Mouse (Mus musculus): Measurements from ENCODE around the gene H13. TPM values are rescaled to one million over a fixed set of nuclear protein-coding genes. Genes with fewer than 3 reads are reported as not detected.

The H13 gene
- polyA plus RNA-seq, 1 experiment from 2014 or later = 181 TPM

- Histone ChIP-seq H3K4me1 (replicated peaks) (peaks cover 47% of the 10 kb centered on the region), H3K36me3 (peaks cover 34% of the 10 kb centered on the region), H3K27me3 (no peaks in the 10 kb centered on the region), H3K9me3 (no peaks in the 10 kb centered on the region), H3K4me3 (replicated peaks) (peak overlapping the region; percentile 100), H3K27ac (peak overlapping the region; percentile 98), H3K4me2 (replicated peaks) (peak overlapping the region; percentile 93), H3K9ac (replicated peaks) (peak overlapping the region; percentile 100)
- ATAC-seq = peak; percentile 7; the same call in 1 of the 2 replicates
- WGBS = 60% methylated on average over 9 of the region's 9 CpGs
These were observed 1.9 kb downstream of the H13 start for GRCm38 (mm10) chr2:152670983-152671641.

GRCm38 (mm10) chr2:152671642-152671999 is 2.4 kb downstream of the H13 start:
- H3K27me3 ChIP-seq = no peaks in the 10 kb centered on the region
- WGBS = 36% methylated on average over 5 of the region's 5 CpGs
- H3K4me2 ChIP-seq (replicated peaks) = peak overlapping the region; percentile 93
- peaks cover 47% of the 10 kb centered on the region for H3K4me1 ChIP-seq (replicated peaks)
- peak overlapping the region; percentile 98 for H3K27ac ChIP-seq
- ATAC-seq = peak; percentile 38
- H3K4me3 ChIP-seq (replicated peaks) = peak overlapping the region; percentile 100
- H3K9me3 ChIP-seq = no peaks in the 10 kb centered on the region
- H3K36me3 ChIP-seq = peaks cover 39% of the 10 kb centered on the region
- H3K9ac ChIP-seq (replicated peaks) = peak overlapping the region; percentile 100

- 87% methylated on average over 12 of the region's 12 CpGs for WGBS
- Histone ChIP-seq H3K9me3 (no peaks in the 10 kb centered on the region), H3K27ac (peak overlapping the region; percentile 35; the same call in 1 of the 2 replicates), H3K27me3 (no peaks in the 10 kb centered on the region), H3K9ac (replicated peaks) (peak overlapping the region; percentile 100), H3K4me1 (replicated peaks) (peaks cover 47% of the 10 kb centered on the region), H3K4me2 (replicated peaks) (peak overlapping the region; percentile 93), H3K36me3 (peaks cover 44% of the 10 kb centered on the region), H3K4me3 (replicated peaks) (peak overlapping the region; percentile 100)
- no peak for ATAC-seq
These were observed 2.9 kb downstream of the H13 start for GRCm38 (mm10) chr2:152672166-152672565.

GRCm38 (mm10) chr2:152674148-152674547 is 4.9 kb downstream of the H13 start:
- Histone ChIP-seq H3K4me3 (replicated peaks) (no peak overlapping the region), H3K4me2 (replicated peaks) (no peak overlapping the region), H3K27ac (no peak overlapping the region), H3K36me3 (peaks cover 61% of the 10 kb centered on the region), H3K4me1 (replicated peaks) (peaks cover 55% of the 10 kb centered on the region), H3K9ac (replicated peaks) (no peak overlapping the region), H3K27me3 (no peaks in the 10 kb centered on the region), H3K9me3 (no peaks in the 10 kb centered on the region)
- WGBS = 92% methylated on average over 11 of the region's 11 CpGs
- ATAC-seq = no peak

- ATAC-seq = no peak
- H3K9me3 ChIP-seq = no peaks in the 10 kb centered on the region
- no peak overlapping the region for H3K9ac ChIP-seq (replicated peaks)
- H3K36me3 ChIP-seq = peaks cover 73% of the 10 kb centered on the region
- peaks cover 62% of the 10 kb centered on the region for H3K4me1 ChIP-seq (replicated peaks)
- no peaks in the 10 kb centered on the region for H3K27me3 ChIP-seq
- H3K4me2 ChIP-seq (replicated peaks) = no peak overlapping the region
- no peak overlapping the region for H3K4me3 ChIP-seq (replicated peaks)
- H3K27ac ChIP-seq = no peak overlapping the region
- 87% methylated on average over 13 of the region's 13 CpGs for WGBS
These were observed 6.1 kb downstream of the H13 start for GRCm38 (mm10) chr2:152675252-152675791.

GRCm38 (mm10) chr2:152678302-152678701 is 9.0 kb downstream of the H13 start:
- no peaks in the 10 kb centered on the region for H3K27me3 ChIP-seq
- peak; percentile 38; the same call in 1 of the 2 replicates for ATAC-seq
- no peak overlapping the region for H3K9ac ChIP-seq (replicated peaks)
- H3K4me1 ChIP-seq (replicated peaks) = peaks cover 33% of the 10 kb centered on the region
- 65% methylated on average over 3 of the region's 3 CpGs for WGBS
- no peak overlapping the region for H3K27ac ChIP-seq
- no peak overlapping the region for H3K4me2 ChIP-seq (replicated peaks)
- H3K36me3 ChIP-seq = peaks cover 89% of the 10 kb centered on the region
- H3K4me3 ChIP-seq (replicated peaks) = no peak overlapping the region
- H3K9me3 ChIP-seq = no peaks in the 10 kb centered on the region

- no peak overlapping the region for H3K27ac ChIP-seq
- no peak overlapping the region for H3K4me3 ChIP-seq (replicated peaks)
- no peak for ATAC-seq
- no peaks in the 10 kb centered on the region for H3K9me3 ChIP-seq
- H3K4me2 ChIP-seq (replicated peaks) = no peak overlapping the region
- H3K9ac ChIP-seq (replicated peaks) = no peak overlapping the region
- H3K27me3 ChIP-seq = no peaks in the 10 kb centered on the region
- 97% methylated on average over 5 of the region's 5 CpGs for WGBS
- H3K4me1 ChIP-seq (replicated peaks) = peaks cover 29% of the 10 kb centered on the region
- H3K36me3 ChIP-seq = peaks cover 94% of the 10 kb centered on the region
These were observed 9.7 kb downstream of the H13 start for GRCm38 (mm10) chr2:152678925-152679324.

GRCm38 (mm10) chr2:152679701-152680355 is 10.6 kb downstream of the H13 start:
- no peak overlapping the region for H3K4me3 ChIP-seq (replicated peaks)
- H3K9ac ChIP-seq (replicated peaks) = 0 out of 2 replicates have a peak overlapping the region, but pooled peaks have one; percentile 16
- no peaks in the 10 kb centered on the region for H3K9me3 ChIP-seq
- WGBS = 82% methylated on average over 8 of the region's 8 CpGs
- no peak overlapping the region for H3K27ac ChIP-seq
- no peaks in the 10 kb centered on the region for H3K27me3 ChIP-seq
- H3K4me2 ChIP-seq (replicated peaks) = no peak overlapping the region
- peaks cover 97% of the 10 kb centered on the region for H3K36me3 ChIP-seq
- ATAC-seq = peak; percentile 34; the same call in 1 of the 2 replicates
- H3K4me1 ChIP-seq (replicated peaks) = peaks cover 23% of the 10 kb centered on the region

GRCm38 (mm10) chr2:152683086-152683485 is 13.8 kb downstream of the H13 start:
- Histone ChIP-seq H3K4me3 (replicated peaks) (no peak overlapping the region), H3K4me1 (replicated peaks) (peaks cover 26% of the 10 kb centered on the region), H3K4me2 (replicated peaks) (no peak overlapping the region), H3K27me3 (no peaks in the 10 kb centered on the region), H3K9ac (replicated peaks) (no peak overlapping the region), H3K36me3 (peaks cover 98% of the 10 kb centered on the region), H3K9me3 (no peaks in the 10 kb centered on the region), H3K27ac (no peak overlapping the region)
- no peak for ATAC-seq
- 95% methylated on average over 5 of the region's 5 CpGs for WGBS

GRCm38 (mm10) chr2:152686399-152686798 is 17.1 kb downstream of the H13 start:
- Histone ChIP-seq H3K36me3 (peaks cover 99% of the 10 kb centered on the region), H3K9me3 (no peaks in the 10 kb centered on the region), H3K9ac (replicated peaks) (0 out of 2 replicates have a peak overlapping the region, but pooled peaks have one; percentile 4), H3K27ac (peak overlapping the region; percentile 41), H3K4me2 (replicated peaks) (peak overlapping the region; percentile 22), H3K27me3 (no peaks in the 10 kb centered on the region), H3K4me3 (replicated peaks) (0 out of 2 replicates have a peak overlapping the region, but pooled peaks have one; percentile 3), H3K4me1 (replicated peaks) (peaks cover 19% of the 10 kb centered on the region)
- WGBS = 68% methylated on average over 12 of the region's 12 CpGs
- ATAC-seq = peak; percentile 43

GRCm38 (mm10) chr2:152686806-152687267 is 17.6 kb downstream of the H13 start, which contains the start of gene Mcts2:
Gene Mcts2 (plus strand): TSS chr2:152687035.
- H3K4me2 ChIP-seq (replicated peaks) = peak within 1 kb of the TSS; percentile 76
- H3K9me3 ChIP-seq = no peaks in the 10 kb centered on the region
- peaks cover 19% of the 10 kb centered on the region for H3K4me1 ChIP-seq (replicated peaks)
- peak within 1 kb of the TSS; percentile 46 for H3K4me3 ChIP-seq (replicated peaks)
- peak; percentile 98 for ATAC-seq
- H3K9ac ChIP-seq (replicated peaks) = peak within 1 kb of the TSS; percentile 71
- H3K27ac ChIP-seq = peak within 1 kb of the TSS; percentile 41
- H3K36me3 ChIP-seq = peaks cover 97% of the 10 kb centered on the region
- WGBS = 46% methylated on average over 45 of the region's 45 CpGs
- no peaks in the 10 kb centered on the region for H3K27me3 ChIP-seq
